Mouse (Mus musculus) testis, adult 2 months (tissue): ENCODE measurements around the gene Ganc. TPM values are rescaled to one million over a fixed set of nuclear protein-coding genes. Genes with fewer than 3 reads are reported as not detected.
A peak's percentile ranks its signal among the peaks of the same experiment; 100 is the strongest.

Experiments used
- H3K27ac ChIP-seq: fragments of 200-500 bp; 2 replicates; pipeline ENCODE4 v1.5.1; 2012; ENCODE audit warnings: low read depth, low read length; ENCODE audit not compliant: control insufficient read depth, insufficient read depth
- H3K27me3 ChIP-seq: fragments of 200-500 bp; 2 replicates; pipeline ENCODE4 v1.6.1; 2012; ENCODE audit warnings: mild to moderate bottlenecking, low read length, moderate library complexity; ENCODE audit not compliant: control insufficient read depth, insufficient read depth
- H3K36me3 ChIP-seq: fragments of 200-500 bp; 2 replicates; pipeline ENCODE4 v1.6.1; 2012; ENCODE audit warnings: mild to moderate bottlenecking, low read length; ENCODE audit not compliant: control insufficient read depth, insufficient read depth
- H3K4me1 ChIP-seq: fragments of 200-500 bp; 2 replicates; pipeline ENCODE4 v1.6.1; 2012; ENCODE audit warnings: low read length; ENCODE audit not compliant: control insufficient read depth, insufficient read depth
- H3K4me3 ChIP-seq: fragments of 200-500 bp; 2 replicates; pipeline ENCODE4 v1.5.1; 2012; ENCODE audit warnings: low read depth, mild to moderate bottlenecking, low read length, moderate library complexity, mixed read lengths; ENCODE audit not compliant: control insufficient read depth
- CTCF ChIP-seq: fragments of 200-500 bp; IDR thresholded peaks from 2 replicates; pipeline ENCODE4 v1.5.1; 2012; ENCODE audit warnings: low read depth, mild to moderate bottlenecking, inconsistent platforms, low read length, moderate library complexity; ENCODE audit not compliant: control insufficient read depth, insufficient read depth, insufficient replicate concordance
- POLR2A ChIP-seq: fragments of 200-500 bp; IDR thresholded peaks from 2 replicates; pipeline ENCODE4 v1.6.1; 2012; ENCODE audit warnings: low read depth, mild to moderate bottlenecking, inconsistent platforms, low read length, moderate library complexity; ENCODE audit not compliant: control insufficient read depth
- polyA plus RNA-seq: library from polyadenylated mRNA; depleted of rRNA; stranded (reverse); fragments of >200 nt; gene quantifications from 2 replicates; pipeline ENCODE4 v1.2.3, GENCODE M21; 2012

The Ganc gene
- polyA plus RNA-seq, 1 experiment = 7.2 TPM

- Histone ChIP-seq H3K4me1 (no peaks in the 10 kb centered on the region; the same call in none of the 2 replicates), H3K27ac (no peak overlapping the region), H3K4me3 (no peak overlapping the region), H3K36me3 (no peaks in the 10 kb centered on the region), H3K27me3 (no peaks in the 10 kb centered on the region)
- TF ChIP-seq CTCF = no peak
- TF ChIP-seq POLR2A = no peak
Observed at GRCm38 (mm10) chr2:120464732-120465396, 61.2 kb downstream of the Ganc start.

- Histone ChIP-seq H3K4me3 (no peak overlapping the region), H3K36me3 (no peaks in the 10 kb centered on the region), H3K27ac (no peak overlapping the region), H3K4me1 (no peaks in the 10 kb centered on the region; the same call in none of the 2 replicates), H3K27me3 (no peaks in the 10 kb centered on the region)
- TF ChIP-seq CTCF = no peak
- no peak for TF ChIP-seq POLR2A
Observed at GRCm38 (mm10) chr2:120465397-120465785, 61.7 kb downstream of the Ganc start.

- H3K27ac ChIP-seq = no peak overlapping the region
- H3K36me3 ChIP-seq = no peaks in the 10 kb centered on the region
- H3K4me3 ChIP-seq = no peak overlapping the region
- TF ChIP-seq POLR2A = no peak
- no peak for TF ChIP-seq CTCF
- H3K27me3 ChIP-seq = no peaks in the 10 kb centered on the region
- no peaks in the 10 kb centered on the region; the same call in none of the 2 replicates for H3K4me1 ChIP-seq
Observed at GRCm38 (mm10) chr2:120468011-120468410, 64.3 kb downstream of the Ganc start.

- H3K27me3 ChIP-seq = no peaks in the 10 kb centered on the region
- no peaks in the 10 kb centered on the region; the same call in 1 of the 2 replicates for H3K4me1 ChIP-seq
- no peaks in the 10 kb centered on the region for H3K36me3 ChIP-seq
- H3K4me3 ChIP-seq = no peak overlapping the region; the same call in 1 of the 2 replicates
- peak overlapping the region; percentile 41; the same call in 1 of the 2 replicates for H3K27ac ChIP-seq
- TF ChIP-seq CTCF (no peak), POLR2A (no peak)
Observed at GRCm38 (mm10) chr2:120469220-120469619, 65.5 kb downstream of the Ganc start.

GRCm38 (mm10) chr2:120469715-120470114 lies 66.0 kb downstream of the Ganc start:
- no peaks in the 10 kb centered on the region; the same call in 1 of the 2 replicates for H3K4me1 ChIP-seq
- no peak overlapping the region for H3K4me3 ChIP-seq
- TF ChIP-seq CTCF (no peak), POLR2A (no peak)
- no peaks in the 10 kb centered on the region for H3K27me3 ChIP-seq
- no peaks in the 10 kb centered on the region for H3K36me3 ChIP-seq
- no peak overlapping the region for H3K27ac ChIP-seq

GRCm38 (mm10) chr2:120470856-120471255 lies 67.2 kb downstream of the Ganc start:
- Histone ChIP-seq H3K36me3 (no peaks in the 10 kb centered on the region), H3K4me1 (no peaks in the 10 kb centered on the region; the same call in 1 of the 2 replicates), H3K4me3 (no peak overlapping the region)

GRCm38 (mm10) chr2:120476277-120477087 lies 72.8 kb downstream of the Ganc start:
- no peak overlapping the region for H3K27ac ChIP-seq
- H3K27me3 ChIP-seq = no peaks in the 10 kb centered on the region
- no peaks in the 10 kb centered on the region for H3K4me1 ChIP-seq
- H3K4me3 ChIP-seq = no peak overlapping the region
- TF ChIP-seq CTCF = no peak
- TF ChIP-seq POLR2A = no peak
- no peaks in the 10 kb centered on the region for H3K36me3 ChIP-seq

More at GRCm38 (mm10) chr2:120470856-120471255, 67.2 kb downstream of the Ganc start:
- no peaks in the 10 kb centered on the region for H3K27me3 ChIP-seq
- TF ChIP-seq POLR2A = no peak
- H3K27ac ChIP-seq = no peak overlapping the region
